Mouse (Mus musculus): Measurements from ENCODE around the gene Inafm1. TPM values are rescaled to one million over a fixed set of nuclear protein-coding genes. Genes with fewer than 3 reads are reported as not detected.

Gene Inafm1
- polyA plus RNA-seq, 1 experiment: 23.1 TPM

DNA sequence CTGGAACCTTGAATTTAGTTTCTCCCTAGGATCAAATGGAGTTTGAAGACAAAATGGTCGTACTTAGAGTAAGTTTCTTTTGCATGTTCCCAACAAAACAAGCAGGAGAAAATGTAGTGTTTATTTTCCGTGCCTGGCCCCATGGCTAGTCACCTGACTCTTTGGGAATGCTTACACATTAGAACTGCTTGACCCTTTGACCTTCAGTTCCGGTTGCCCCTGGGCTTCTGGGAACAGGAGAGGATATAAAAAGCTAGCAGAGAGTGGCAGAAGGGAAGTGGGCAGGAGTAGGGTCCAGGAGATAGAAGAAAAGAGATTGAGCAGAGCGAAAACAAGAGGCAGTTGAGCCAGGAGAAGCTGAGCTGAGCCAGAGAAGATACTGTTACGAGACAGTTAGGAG is 43.5 kb downstream of the Inafm1 start:
- DNase-seq: peak; percentile 84
- H3K4me1 ChIP-seq (ENCODE audit: control insufficient read depth, insufficient read depth, low read length): peaks cover 16% of the 10 kb centered on the region
- TF ChIP-seq CTCF (conservative IDR thresholded peaks at IDR 0.05; ENCODE audit: insufficient read depth, insufficient read length, low read depth, low read length): no peak
- TF ChIP-seq POLR2A (IDR thresholded peaks at IDR 0.05; ENCODE audit: low read depth, low read length): no peak
- no peaks in the 10 kb centered on the region for H3K36me3 ChIP-seq (ENCODE audit: control insufficient read depth, insufficient read depth, low read length)
- H3K4me3 ChIP-seq (ENCODE audit: insufficient read depth, low read depth, low read length): no peak overlapping the region
- H3K27me3 ChIP-seq (replicated peaks; ENCODE audit: control insufficient read depth, insufficient read depth, low read length): no peaks in the 10 kb centered on the region
- 36% methylated on average over 5 of the region's 5 CpGs for WGBS
- H3K27ac ChIP-seq (ENCODE audit: insufficient read depth, low read depth, low read length): peak overlapping the region; percentile 91

Other genes starting within 250 kb of the Inafm1 start
- gene Bicra, start 225.7 kb downstream of the Inafm1 start, polyA plus RNA-seq (2012; rRNA removed): 7.9 and 8.6 TPM in 2 replicates
- 0.03 TPM in 1 of 2 replicates, not detected in the other for gene Zfp541, start 211.8 kb downstream of the Inafm1 start, polyA plus RNA-seq (2012; rRNA removed)
- 177 and 207 TPM in 2 replicates for gene Napa, start 175.2 kb downstream of the Inafm1 start, polyA plus RNA-seq (2012; rRNA removed)
- gene Kptn, start 153.7 kb downstream of the Inafm1 start, polyA plus RNA-seq (2012; rRNA removed): 28.7 and 32.5 TPM in 2 replicates
- gene Slc8a2, start 143.8 kb downstream of the Inafm1 start, polyA plus RNA-seq (2012; rRNA removed): 0.33 and 0.38 TPM in 2 replicates
- 3.8 and 6.6 TPM in 2 replicates for gene Meis3, start 98.5 kb downstream of the Inafm1 start, polyA plus RNA-seq (2012; rRNA removed)
- gene Dhx34, start 51.6 kb downstream of the Inafm1 start, polyA plus RNA-seq (2012; rRNA removed): 22.7 and 28.9 TPM in 2 replicates
- gene C5ar2, start 29.5 kb downstream of the Inafm1 start, polyA plus RNA-seq (2012; rRNA removed): 0.34 and 0.39 TPM in 2 replicates
- 3.4 and 4.2 TPM in 2 replicates for gene C5ar1, start 14.1 kb downstream of the Inafm1 start, polyA plus RNA-seq (2012; rRNA removed)
- 23.3 and 24.3 TPM in 2 replicates for gene Ccdc9, start 13.2 kb upstream of the Inafm1 start, polyA plus RNA-seq (2012; rRNA removed)
- 5.1 and 5.2 TPM in 2 replicates for gene Bbc3, start 34.8 kb upstream of the Inafm1 start, polyA plus RNA-seq (2012; rRNA removed)
- 23.0 and 29.2 TPM in 2 replicates for gene Sae1, start 114.2 kb upstream of the Inafm1 start, polyA plus RNA-seq (2012; rRNA removed)
- gene Zc3h4, start 127.3 kb upstream of the Inafm1 start, polyA plus RNA-seq (2012; rRNA removed): 23.9 and 25.9 TPM in 2 replicates
- gene Tmem160, start 179.2 kb upstream of the Inafm1 start, polyA plus RNA-seq (2012; rRNA removed): 112 and 125 TPM in 2 replicates
- gene Npas1, start 204.1 kb upstream of the Inafm1 start, polyA plus RNA-seq (2012; rRNA removed): not detected in 2 replicates

Data from kidney, adult 2 months (tissue).